Comparison of ENCODE assay signal across 10 mouse cellular contexts in genomic region chr4:117097969-117098763, GRCm38 (mm10). TPM values are rescaled to one million over a fixed set of nuclear protein-coding genes. Genes with fewer than 3 reads are reported as not detected.
A peak's percentile ranks its signal among the peaks of the same experiment; 100 is the strongest.
DNase-seq lines count a peak whose midpoint lies in the region; ATAC-seq and TF ChIP-seq lines count a peak whose summit lies in the region.
"Had no signal": no experiment of that assay in that cellular context is flagged by ENCODE, and none has a peak within 500 bp of the region (broad histone marks: within the 10 kb centered on the region; RNA-seq: fewer than 3 reads in every experiment).

No protein-coding gene starts in this region.

- 42% methylated on average over 8 of the region's 8 CpGs for WGBS in lung, embryonic 15.5 days
- WGBS in intestine, postnatal 0 days = 57% methylated on average over 8 of the region's 8 CpGs
- WGBS in small intestine, adult 2 months = 63% methylated on average over 8 of the region's 8 CpGs
- WGBS in cerebellum, adult 2 months = 47% methylated on average over 8 of the region's 8 CpGs

- peak overlapping the region; percentile 93 for H3K4me2 ChIP-seq in lung, embryonic 15.5 days
- peak overlapping the region; percentile 35; the same call in 1 of the 2 replicates for H3K4me2 ChIP-seq in intestine, postnatal 0 days (replicated peaks; ENCODE audit: low read depth)

- no peaks in the 10 kb centered on the region for H3K27me3 ChIP-seq in lung, embryonic 15.5 days
- H3K27me3 ChIP-seq in intestine, postnatal 0 days (replicated peaks; ENCODE audit: control insufficient read depth, insufficient read depth, low read length) = no peaks in the 10 kb centered on the region; the same call in 1 of the 2 replicates
- H3K27me3 ChIP-seq in small intestine, adult 2 months (ENCODE audit: control insufficient read depth, insufficient read depth, low read length) = peaks cover 16% of the 10 kb centered on the region
- no peaks in the 10 kb centered on the region for H3K27me3 ChIP-seq in cerebellum, adult 2 months (ENCODE audit: control insufficient read depth, insufficient read depth, low read length)

- TF ChIP-seq CTCF in intestine, postnatal 0 days (IDR thresholded peaks at IDR 0.05; ENCODE audit: low read depth) = no peak
- TF ChIP-seq CTCF in small intestine, adult 2 months (IDR thresholded peaks at IDR 0.05; ENCODE audit: extremely low read depth, insufficient read length, insufficient replicate concordance, low read depth, low read length) = no peak
- TF ChIP-seq CTCF in cerebellum, adult 2 months (IDR thresholded peaks at IDR 0.05; ENCODE audit: borderline replicate concordance, insufficient read depth, low read depth, low read length) = no peak

- H3K27ac ChIP-seq in lung, embryonic 15.5 days = peak overlapping the region; percentile 55
- 0 out of 2 replicates have a peak overlapping the region, but pooled peaks have one; percentile 15 for H3K27ac ChIP-seq in intestine, postnatal 0 days (ENCODE audit: low read depth, low read length)
- H3K27ac ChIP-seq in small intestine, adult 2 months (ENCODE audit: insufficient read depth, low read depth, low read length) = peak overlapping the region; percentile 21; the same call in 1 of the 2 replicates
- no peak overlapping the region for H3K27ac ChIP-seq in cerebellum, adult 2 months (ENCODE audit: insufficient read depth, low read length)
- H3K27ac ChIP-seq: layer of hippocampus, adult 2 months had no signal

- no peaks in the 10 kb centered on the region for H3K9me3 ChIP-seq in lung, embryonic 15.5 days
- H3K9me3 ChIP-seq in intestine, postnatal 0 days (ENCODE audit: control insufficient read depth) = no peaks in the 10 kb centered on the region

- H3K9ac ChIP-seq in lung, embryonic 15.5 days = no peak overlapping the region
- no peak overlapping the region for H3K9ac ChIP-seq in intestine, postnatal 0 days (ENCODE audit: low read depth, low read length)

- peak overlapping the region; percentile 58 for H3K4me3 ChIP-seq in lung, embryonic 15.5 days
- H3K4me3 ChIP-seq in intestine, postnatal 0 days (ENCODE audit: low read depth, low read length) = 0 out of 2 replicates have a peak overlapping the region, but pooled peaks have one; percentile 5
- 0 out of 2 replicates have a peak overlapping the region, but pooled peaks have one; percentile 1 for H3K4me3 ChIP-seq in small intestine, adult 2 months (ENCODE audit: low read depth, low read length)
- H3K4me3 ChIP-seq in cerebellum, adult 2 months (replicated peaks; ENCODE audit: insufficient read depth, low read depth, low read length) = no peak overlapping the region
- H3K4me3 ChIP-seq: erythroblast, embryonic 14.5 days; layer of hippocampus, adult 2 months had no signal

- TF ChIP-seq POLR2A in small intestine, adult 2 months (IDR thresholded peaks at IDR 0.05; ENCODE audit: low read depth, low read length) = no peak
- TF ChIP-seq POLR2A in cerebellum, adult 2 months (IDR thresholded peaks at IDR 0.05; ENCODE audit: borderline replicate concordance, insufficient read depth, low read length) = no peak

- peak; percentile 79 for ATAC-seq in lung, embryonic 15.5 days (ENCODE audit: borderline replicate concordance, extremely low read depth, low FRiP score, low TSS enrichment)
- ATAC-seq in intestine, postnatal 0 days = no peak

- peaks cover 39% of the 10 kb centered on the region for H3K4me1 ChIP-seq in lung, embryonic 15.5 days
- H3K4me1 ChIP-seq in intestine, postnatal 0 days (replicated peaks; ENCODE audit: control insufficient read depth, insufficient read depth, low read length) = no peaks in the 10 kb centered on the region; the same call in 1 of the 2 replicates
- peaks cover 4% of the 10 kb centered on the region; the same call in 1 of the 2 replicates for H3K4me1 ChIP-seq in small intestine, adult 2 months (ENCODE audit: control insufficient read depth, insufficient read depth, insufficient read length, low read length)
- no peaks in the 10 kb centered on the region for H3K4me1 ChIP-seq in cerebellum, adult 2 months (ENCODE audit: control insufficient read depth, insufficient read depth, low read length)

- DNase-seq in embryo, embryonic 10.5 days (ENCODE audit: low spot score) = peak; percentile 34
- DNase-seq in embryo, embryonic 9.5 days (ENCODE audit: extremely low spot score) = no peak
- DNase-seq in lung, postnatal 25 days (ENCODE audit: low spot score) = no peak
- no peak for DNase-seq in cerebellum, adult 2 months
- DNase-seq in urinary bladder, postnatal 14 days (ENCODE audit: low spot score) = no peak

- H3K36me3 ChIP-seq in lung, embryonic 15.5 days = 0 out of 2 replicates have a peak, but pooled peaks cover 3% of the 10 kb centered on the region
- H3K36me3 ChIP-seq in intestine, postnatal 0 days (ENCODE audit: control insufficient read depth, insufficient read depth) = no peaks in the 10 kb centered on the region
- no peaks in the 10 kb centered on the region for H3K36me3 ChIP-seq in small intestine, adult 2 months (ENCODE audit: control insufficient read depth, insufficient read depth, low read length)

RNA-seq across cellular contexts. Expression of gene Ptch2, which starts 2.3 kb away (rescaled TPM):
- 7.1 and 7.9 TPM in 2 replicates for polyA plus RNA-seq in lung, embryonic 15.5 days (2015; fragmentation: Nextera tagmentation; extraction: Ambion mirVana)
- 1.3 and 1.4 TPM in 2 replicates for polyA plus RNA-seq in intestine, postnatal 0 days (2015; fragmentation: Nextera tagmentation; extraction: Ambion mirVana)
- polyA plus RNA-seq in small intestine, adult 2 months (2012; rRNA removed) = 2.4 and 3.7 TPM in 2 replicates
- polyA plus RNA-seq in cerebellum, adult 2 months (2012; rRNA removed) = 3.6 and 3.9 TPM in 2 replicates

RNA-seq across cellular contexts. Expression of gene Btbd19, which starts 27.4 kb away (rescaled TPM):
- 5.9 and 6.8 TPM in 2 replicates for polyA plus RNA-seq in lung, embryonic 15.5 days (2015; fragmentation: Nextera tagmentation; extraction: Ambion mirVana)
- polyA plus RNA-seq in intestine, postnatal 0 days (2015; fragmentation: Nextera tagmentation; extraction: Ambion mirVana) = 2.9 and 3.5 TPM in 2 replicates
- 3.8 and 4.5 TPM in 2 replicates for polyA plus RNA-seq in small intestine, adult 2 months (2012; rRNA removed)
- polyA plus RNA-seq in cerebellum, adult 2 months (2012; rRNA removed) = 7.0 and 7.1 TPM in 2 replicates

RNA-seq across cellular contexts. Expression of gene Tctex1d4, which starts 28.4 kb away (rescaled TPM):
- polyA plus RNA-seq in lung, embryonic 15.5 days (2015; fragmentation: Nextera tagmentation; extraction: Ambion mirVana) = 0.50 and 1.0 TPM in 2 replicates
- 0.22 TPM in 2 replicates for polyA plus RNA-seq in intestine, postnatal 0 days (2015; fragmentation: Nextera tagmentation; extraction: Ambion mirVana)
- polyA plus RNA-seq in small intestine, adult 2 months (2012; rRNA removed) = 0.33 and 0.62 TPM in 2 replicates
- 0.92 and 2.2 TPM in 2 replicates for polyA plus RNA-seq in cerebellum, adult 2 months (2012; rRNA removed)
- polyA plus RNA-seq: erythroblast, embryonic 14.5 days had no signal

RNA-seq across cellular contexts. Expression of gene Plk3, which starts 35.6 kb away (rescaled TPM):
- polyA plus RNA-seq in lung, embryonic 15.5 days (2015; fragmentation: Nextera tagmentation; extraction: Ambion mirVana) = 3.1 and 4.1 TPM in 2 replicates
- polyA plus RNA-seq in intestine, postnatal 0 days (2015; fragmentation: Nextera tagmentation; extraction: Ambion mirVana) = 5.3 and 7.0 TPM in 2 replicates
- polyA plus RNA-seq in small intestine, adult 2 months (2012; rRNA removed) = 23.5 and 23.9 TPM in 2 replicates
- polyA plus RNA-seq in cerebellum, adult 2 months (2012; rRNA removed) = 11.2 and 13.6 TPM in 2 replicates

RNA-seq across cellular contexts. Expression of gene Rps8, which starts 57.9 kb away (rescaled TPM):
- 923 and 933 TPM in 2 replicates for polyA plus RNA-seq in lung, embryonic 15.5 days (2015; fragmentation: Nextera tagmentation; extraction: Ambion mirVana)
- polyA plus RNA-seq in intestine, postnatal 0 days (2015; fragmentation: Nextera tagmentation; extraction: Ambion mirVana) = 563 and 564 TPM in 2 replicates
- polyA plus RNA-seq in small intestine, adult 2 months (2012; rRNA removed) = 205 and 258 TPM in 2 replicates
- polyA plus RNA-seq in cerebellum, adult 2 months (2012; rRNA removed) = 458 and 507 TPM in 2 replicates
